Mouse (Mus musculus): ENCODE data around the gene Pipox. TPM values are rescaled to one million over a fixed set of nuclear protein-coding genes. Genes with fewer than 3 reads are reported as not detected.

The Pipox gene
- polyA plus RNA-seq (2015; fragmentation: Nextera tagmentation; extraction: Ambion mirVana): 0.66 and 1.4 TPM in 2 replicates

DNA sequence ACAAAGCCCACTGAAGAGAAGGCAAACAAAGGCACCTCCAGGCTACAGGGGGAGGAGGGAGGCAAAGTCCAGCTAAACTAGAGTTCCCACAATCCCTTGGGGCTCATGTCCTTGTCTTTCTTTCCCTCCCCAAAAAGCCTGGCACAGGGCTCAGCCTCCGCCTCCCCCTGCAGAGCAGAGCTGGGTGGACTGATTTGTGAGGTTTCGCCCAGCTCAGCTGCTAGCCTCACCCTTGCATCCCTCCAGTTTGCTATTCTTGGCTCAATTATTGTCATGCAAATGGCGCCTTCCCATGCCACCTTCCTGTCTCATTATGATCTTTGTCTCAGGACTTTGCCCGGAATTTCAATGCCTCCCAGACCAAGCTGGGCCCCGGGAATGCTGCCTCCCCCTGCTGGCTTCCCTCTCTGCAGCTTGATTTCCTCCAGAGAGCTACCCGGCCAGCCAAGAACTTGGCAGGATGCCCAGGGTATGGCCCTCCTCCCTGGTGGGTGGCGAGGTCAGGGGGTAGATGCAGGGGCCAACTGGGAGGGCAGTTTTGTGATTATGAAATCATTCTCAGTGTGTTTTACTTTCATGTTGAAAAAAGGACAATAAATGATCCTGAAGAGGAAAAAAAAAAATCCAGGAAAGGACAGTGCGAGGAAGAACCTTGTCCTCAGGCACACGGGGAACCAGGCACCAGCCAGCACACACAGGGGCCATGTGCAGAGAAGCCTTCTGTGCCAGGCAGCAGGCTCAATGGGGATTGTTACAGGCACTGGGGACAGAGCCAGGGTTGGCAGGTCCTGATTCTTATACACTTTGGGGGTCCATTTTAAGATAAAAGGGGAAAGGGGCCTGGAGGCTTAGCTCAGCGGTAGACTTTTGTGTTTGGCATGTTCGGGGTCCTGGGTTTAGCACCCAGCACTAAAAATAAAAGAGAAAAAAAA lies at the start of gene Pipox:
Gene Pipox (minus strand): TSS at position 310 of the 932 bp plus-strand sequence.
- 25% methylated on average over 11 of the region's 11 CpGs for WGBS
- H3K4me1 ChIP-seq: peaks cover 27% of the 10 kb centered on the region
- H3K36me3 ChIP-seq: no peaks in the 10 kb centered on the region
- peaks cover 49% of the 10 kb centered on the region for H3K27me3 ChIP-seq
- no peak within 1 kb of the TSS for H3K9ac ChIP-seq
- no peaks in the 10 kb centered on the region for H3K9me3 ChIP-seq
- peak; percentile 24; the same call in 1 of the 2 replicates for ATAC-seq (ENCODE audit: low FRiP score, low read depth)
- H3K4me2 ChIP-seq (replicated peaks): peak within 1 kb of the TSS; percentile 19
- H3K27ac ChIP-seq: peak within 1 kb of the TSS; percentile 39; the same call in 1 of the 2 replicates
- no peak within 1 kb of the TSS for H3K4me3 ChIP-seq

DNA sequence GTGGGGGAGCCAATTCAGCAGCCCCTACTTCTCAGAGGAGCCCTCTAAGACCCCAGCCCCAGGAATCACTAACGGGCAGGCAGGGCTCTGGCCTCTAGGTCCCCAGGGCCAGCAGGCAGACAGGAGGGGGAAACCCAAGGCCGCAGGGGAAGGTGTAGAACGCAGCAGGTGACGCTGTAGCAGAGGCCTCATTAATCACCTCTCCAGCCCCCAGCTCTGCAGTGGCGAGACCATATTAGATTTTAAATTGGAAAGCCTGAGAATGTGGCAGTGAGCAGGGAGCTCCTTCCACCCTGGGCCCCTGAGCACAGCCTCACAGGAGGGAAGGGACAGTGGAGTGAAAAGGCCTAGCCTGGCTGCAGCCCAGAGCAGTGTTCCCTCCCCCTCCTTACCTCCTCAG lies 48.3 kb upstream of the Pipox start:
- Histone ChIP-seq H3K4me2 (replicated peaks) (no peak overlapping the region), H3K27ac (no peak overlapping the region), H3K9ac (no peak overlapping the region), H3K36me3 (no peaks in the 10 kb centered on the region), H3K4me1 (peaks cover 16% of the 10 kb centered on the region), H3K9me3 (no peaks in the 10 kb centered on the region), H3K4me3 (no peak overlapping the region), H3K27me3 (peaks cover 82% of the 10 kb centered on the region)
- 10% methylated on average over 5 of the region's 5 CpGs for WGBS
- no peak for ATAC-seq (ENCODE audit: low FRiP score, low read depth)

DNA sequence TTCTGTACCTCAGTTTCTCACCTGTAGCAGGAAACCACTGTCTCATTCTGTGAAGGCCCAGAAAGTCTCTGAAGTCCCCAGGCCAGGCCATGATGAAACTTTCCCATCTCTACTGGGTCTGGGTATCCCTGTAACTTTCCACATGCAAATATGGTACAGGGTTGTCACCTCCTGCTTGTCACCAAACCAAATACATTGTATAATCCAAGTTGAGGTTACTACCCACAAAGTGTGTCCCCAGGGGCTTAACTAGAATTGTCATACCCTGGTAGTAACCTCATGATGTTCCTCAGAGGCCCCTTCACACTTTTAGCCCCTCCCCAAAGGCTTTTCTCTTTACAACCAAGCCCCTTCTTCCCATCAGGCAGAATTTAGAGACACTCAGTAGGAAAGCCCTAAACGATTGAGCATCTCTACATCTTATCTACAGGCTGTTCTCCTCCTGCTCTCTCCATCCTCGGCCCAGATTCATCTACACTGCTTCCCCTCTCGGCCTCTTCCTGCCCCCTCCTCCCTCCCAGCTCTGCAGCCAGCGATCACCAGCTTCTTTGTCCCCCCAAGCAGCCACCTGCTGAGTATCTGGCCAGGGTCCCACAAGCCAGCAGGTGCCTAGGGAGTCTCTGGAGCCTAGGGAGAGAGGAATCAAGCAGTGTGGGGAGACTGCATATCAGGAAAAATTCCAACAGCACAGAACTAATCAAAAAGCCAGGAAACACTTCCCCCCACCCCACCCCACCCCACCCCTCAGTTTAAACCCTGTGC lies 43.9 kb upstream of the Pipox start:
- ATAC-seq (ENCODE audit: low FRiP score, low read depth): no peak
- Histone ChIP-seq H3K27me3 (peaks cover 90% of the 10 kb centered on the region), H3K4me3 (no peak overlapping the region), H3K4me2 (replicated peaks) (no peak overlapping the region), H3K36me3 (no peaks in the 10 kb centered on the region), H3K9me3 (no peaks in the 10 kb centered on the region), H3K4me1 (peaks cover 12% of the 10 kb centered on the region), H3K27ac (no peak overlapping the region), H3K9ac (no peak overlapping the region)
- 21% methylated on average over 4 of the region's 4 CpGs for WGBS

DNA sequence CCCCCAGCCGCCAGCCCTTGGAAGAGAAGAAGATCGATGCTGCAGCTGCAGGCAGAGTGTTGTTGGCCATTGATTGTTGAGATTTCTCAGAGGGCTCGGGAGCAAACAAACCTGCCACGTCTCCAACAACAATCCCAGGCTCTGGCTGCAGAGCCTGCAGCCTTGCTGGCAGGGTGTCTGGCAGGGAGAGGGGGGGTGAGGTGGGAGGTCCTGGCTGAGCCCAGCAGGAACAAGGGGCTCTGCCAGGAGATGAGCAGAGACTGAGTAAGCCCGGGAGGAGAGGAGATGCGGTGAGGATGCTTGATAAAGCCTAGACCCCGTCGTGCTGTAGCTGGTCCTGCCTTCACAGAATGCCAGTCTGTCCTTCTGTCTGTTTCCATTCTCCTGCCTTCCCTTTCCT lies 43.0 kb upstream of the Pipox start:
- no peaks in the 10 kb centered on the region for H3K9me3 ChIP-seq
- ATAC-seq (ENCODE audit: low FRiP score, low read depth): no peak
- peaks cover 95% of the 10 kb centered on the region for H3K27me3 ChIP-seq
- no peak overlapping the region for H3K4me2 ChIP-seq (replicated peaks)
- H3K4me3 ChIP-seq: no peak overlapping the region
- no peak overlapping the region for H3K27ac ChIP-seq
- 12% methylated on average over 8 of the region's 8 CpGs for WGBS
- H3K9ac ChIP-seq: no peak overlapping the region
- peaks cover 6% of the 10 kb centered on the region for H3K4me1 ChIP-seq
- no peaks in the 10 kb centered on the region for H3K36me3 ChIP-seq

DNA sequence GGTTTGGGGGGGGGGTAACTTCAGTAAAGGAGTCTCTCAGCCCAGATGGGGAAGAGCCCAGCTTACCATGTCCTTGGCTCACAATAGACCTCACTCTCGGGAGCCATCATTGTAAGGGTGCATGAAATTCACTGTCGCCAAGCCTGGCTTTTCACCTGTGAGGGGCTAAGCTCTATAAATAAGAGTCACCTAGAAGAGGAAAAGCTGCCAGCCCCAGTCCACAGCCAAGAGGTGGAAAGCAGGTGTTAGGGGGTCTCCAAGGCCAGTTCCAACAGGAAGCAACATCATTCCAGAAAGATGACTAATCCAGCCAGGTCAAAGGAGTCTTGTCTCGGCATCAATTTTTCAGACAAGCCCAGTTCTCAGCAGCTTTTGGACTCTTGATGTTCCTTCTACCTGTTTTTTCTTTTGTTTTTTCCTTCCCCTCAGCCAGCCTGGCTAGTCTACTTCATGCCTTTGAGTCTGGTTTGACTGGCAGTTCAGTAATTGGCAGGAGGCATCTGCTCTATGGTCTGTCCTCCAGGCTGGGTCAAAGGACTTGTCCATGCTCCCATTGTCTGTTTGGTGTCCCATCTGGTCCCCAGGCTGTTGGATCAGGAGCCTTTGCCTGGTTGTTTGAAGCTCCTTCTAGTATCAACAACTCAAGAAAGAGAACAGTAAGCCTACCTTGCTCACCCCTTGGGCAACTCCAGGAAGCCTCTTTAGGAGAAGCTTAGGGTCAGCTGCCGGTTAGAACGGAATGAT lies 40.8 kb upstream of the Pipox start:
- no peak for ATAC-seq (ENCODE audit: low FRiP score, low read depth)
- WGBS: 63% methylated on average over 5 of the region's 5 CpGs
- H3K27me3 ChIP-seq: peaks cover 97% of the 10 kb centered on the region

DNA sequence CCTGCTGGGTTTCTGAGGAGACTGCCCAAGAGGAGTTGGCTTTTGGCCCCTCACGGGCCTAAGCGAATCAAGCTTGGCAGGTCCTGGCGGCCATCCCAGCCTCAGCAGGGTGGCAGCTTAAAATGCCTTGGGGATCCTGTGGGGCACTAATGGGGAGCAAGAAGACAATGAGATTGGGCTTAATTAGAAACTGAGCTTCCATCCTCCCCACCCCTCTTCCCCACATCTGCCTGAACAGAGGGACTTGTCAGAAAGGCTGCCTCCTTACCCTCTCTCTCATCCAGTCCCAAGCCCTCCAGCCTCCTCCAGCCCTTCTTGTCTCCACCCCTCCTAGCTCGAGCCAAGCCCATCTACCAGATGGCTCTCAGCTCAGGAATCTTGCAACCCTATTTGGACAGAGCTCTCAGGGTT lies 40.2 kb upstream of the Pipox start:
- H3K4me1 ChIP-seq: peaks cover 19% of the 10 kb centered on the region
- no peaks in the 10 kb centered on the region for H3K9me3 ChIP-seq
- no peak overlapping the region for H3K4me3 ChIP-seq
- no peaks in the 10 kb centered on the region for H3K36me3 ChIP-seq
- no peak overlapping the region for H3K4me2 ChIP-seq (replicated peaks)
- no peak overlapping the region for H3K9ac ChIP-seq
- H3K27me3 ChIP-seq: peaks cover 97% of the 10 kb centered on the region
- no peak for ATAC-seq (ENCODE audit: low FRiP score, low read depth)
- WGBS: 7% methylated on average over 4 of the region's 4 CpGs
- no peak overlapping the region for H3K27ac ChIP-seq

More for the DNA sequence above, 40.8 kb upstream of the Pipox start:
- H3K9ac ChIP-seq: no peak overlapping the region
- H3K4me1 ChIP-seq: peaks cover 19% of the 10 kb centered on the region
- no peaks in the 10 kb centered on the region for H3K9me3 ChIP-seq
- H3K36me3 ChIP-seq: no peaks in the 10 kb centered on the region
- H3K27ac ChIP-seq: no peak overlapping the region
- H3K4me3 ChIP-seq: no peak overlapping the region
- H3K4me2 ChIP-seq (replicated peaks): no peak overlapping the region

DNA sequence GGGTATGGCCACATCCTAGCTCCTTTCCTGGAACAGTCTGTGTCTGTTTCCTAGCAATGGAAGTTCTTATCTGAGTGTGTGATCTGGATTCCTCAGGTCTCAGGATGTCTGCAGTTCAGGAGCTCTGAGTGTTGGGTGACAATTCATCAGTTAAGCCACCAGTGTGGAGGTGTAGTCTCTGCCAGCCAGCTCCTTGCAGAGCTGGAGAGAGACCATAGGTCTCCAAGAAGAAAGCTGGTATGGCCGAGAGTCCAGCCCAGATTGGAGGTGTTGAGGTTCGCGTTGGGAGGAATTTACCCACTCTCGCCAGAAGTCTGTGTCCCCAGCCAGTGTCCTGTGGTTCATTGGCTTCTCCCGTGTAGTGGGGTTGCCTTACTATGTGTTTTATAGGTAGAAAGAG lies 38.7 kb upstream of the Pipox start:
- WGBS: 28% methylated on average over 5 of the region's 5 CpGs
- H3K4me3 ChIP-seq: no peak overlapping the region
- H3K36me3 ChIP-seq: no peaks in the 10 kb centered on the region
- peaks cover 94% of the 10 kb centered on the region for H3K27me3 ChIP-seq
- ATAC-seq (ENCODE audit: low FRiP score, low read depth): no peak
- peaks cover 19% of the 10 kb centered on the region for H3K4me1 ChIP-seq
- H3K27ac ChIP-seq: no peak overlapping the region
- no peaks in the 10 kb centered on the region for H3K9me3 ChIP-seq
- H3K9ac ChIP-seq: no peak overlapping the region
- no peak overlapping the region for H3K4me2 ChIP-seq (replicated peaks)

DNA sequence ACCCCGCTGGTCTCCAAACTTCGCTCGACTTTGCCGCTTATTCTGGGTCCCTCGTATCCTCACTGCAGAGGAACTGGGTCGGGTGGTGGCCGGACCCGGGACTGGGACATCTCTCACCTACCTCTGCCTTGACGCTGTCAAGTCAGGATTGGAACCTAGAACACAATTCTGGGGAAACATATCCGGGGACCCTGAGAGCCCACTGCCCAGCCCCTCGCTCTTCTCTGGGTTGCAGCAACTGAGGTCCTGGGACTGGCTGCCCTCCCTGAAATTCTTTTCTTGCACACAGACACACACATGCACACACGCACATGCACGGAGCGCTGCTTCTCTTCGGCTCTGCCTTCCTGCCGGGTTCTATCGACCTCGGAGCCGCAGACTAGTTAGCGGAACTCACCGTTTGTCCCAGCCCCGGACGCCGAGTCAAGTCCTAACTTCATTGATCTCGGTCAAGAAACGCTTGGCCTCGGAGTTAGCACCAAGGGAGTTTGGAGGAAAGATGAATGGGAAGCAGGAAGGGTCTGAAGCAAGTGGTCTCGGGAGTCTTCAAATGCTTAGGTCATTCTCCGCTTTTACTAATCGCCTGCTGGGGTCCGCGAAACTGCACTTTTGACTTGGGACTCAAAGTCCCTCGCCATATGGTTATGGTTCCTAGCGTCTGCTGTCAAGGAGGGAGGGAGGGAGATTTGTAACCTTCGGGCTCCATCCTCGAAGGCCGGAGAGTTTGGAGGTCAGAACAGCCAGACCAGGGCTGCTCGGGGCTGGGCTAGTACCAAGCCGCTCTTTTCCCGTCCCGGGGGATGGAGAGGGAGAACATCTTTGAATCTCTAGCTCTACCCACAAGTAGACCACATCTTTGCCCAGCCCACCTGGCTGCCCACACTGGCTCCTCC lies 37.9 kb upstream of the Pipox start:
- Histone ChIP-seq H3K4me2 (replicated peaks) (peak overlapping the region; percentile 91), H3K27me3 (peaks cover 90% of the 10 kb centered on the region), H3K9me3 (no peaks in the 10 kb centered on the region), H3K9ac (no peak overlapping the region), H3K27ac (no peak overlapping the region), H3K36me3 (no peaks in the 10 kb centered on the region), H3K4me1 (peaks cover 21% of the 10 kb centered on the region), H3K4me3 (peak overlapping the region; percentile 53)
- ATAC-seq (ENCODE audit: low FRiP score, low read depth): no peak
- WGBS: 1% methylated on average over 41 of the region's 41 CpGs

DNA sequence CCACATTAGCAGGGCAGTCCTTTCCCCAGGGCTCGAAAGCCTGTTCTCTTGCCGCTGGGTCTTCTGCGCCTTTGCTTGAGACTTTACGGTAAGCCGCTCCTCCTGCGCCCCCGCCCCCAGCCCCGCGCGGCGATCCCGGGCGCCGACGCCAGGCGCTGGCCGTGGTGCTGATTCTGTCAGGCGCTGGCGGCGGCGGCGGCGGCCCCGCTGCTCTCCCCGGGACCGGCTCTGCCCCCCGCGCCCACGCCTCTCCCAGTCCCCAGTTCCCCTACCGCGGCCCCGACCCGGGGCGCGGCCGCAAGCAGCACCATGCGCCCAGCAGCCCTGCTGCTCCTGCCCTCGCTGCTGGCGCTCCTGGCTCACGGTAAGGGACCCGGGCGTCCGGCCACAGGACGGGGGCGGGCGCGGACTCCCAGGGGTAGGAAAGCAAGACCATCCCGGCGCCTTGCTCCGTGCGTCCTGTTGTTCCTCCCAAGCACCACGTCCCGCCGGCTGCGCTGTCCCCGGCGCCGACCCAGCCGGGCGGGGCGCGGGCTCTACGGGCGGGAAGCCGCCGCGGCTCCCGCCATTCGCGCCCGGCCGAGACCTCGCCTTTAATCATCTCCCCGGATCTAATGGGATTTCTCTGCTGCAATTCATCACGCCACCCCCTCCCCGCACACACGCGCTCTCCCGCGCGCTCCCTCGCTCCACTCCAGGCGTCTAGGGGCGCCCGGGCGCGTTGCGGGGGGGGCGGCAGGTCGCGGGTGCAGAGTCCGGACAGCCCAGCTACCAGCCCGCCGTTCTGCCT lies 37.0 kb upstream of the Pipox start, which contains the start of gene Sez6:
Gene Sez6 (plus strand): TSS at position 50 of the 790 bp plus-strand sequence.
- 2% methylated on average over 88 of the region's 94 CpGs for WGBS
- H3K27me3 ChIP-seq: peaks cover 90% of the 10 kb centered on the region
- H3K9ac ChIP-seq: no peak within 1 kb of the TSS
- H3K36me3 ChIP-seq: no peaks in the 10 kb centered on the region
- peaks cover 28% of the 10 kb centered on the region for H3K4me1 ChIP-seq
- peak; percentile 77 for ATAC-seq (ENCODE audit: low FRiP score, low read depth)
- H3K4me2 ChIP-seq (replicated peaks): peak within 1 kb of the TSS; percentile 91
- H3K4me3 ChIP-seq: peak within 1 kb of the TSS; percentile 53
- H3K27ac ChIP-seq: no peak within 1 kb of the TSS
- H3K9me3 ChIP-seq: no peaks in the 10 kb centered on the region

DNA sequence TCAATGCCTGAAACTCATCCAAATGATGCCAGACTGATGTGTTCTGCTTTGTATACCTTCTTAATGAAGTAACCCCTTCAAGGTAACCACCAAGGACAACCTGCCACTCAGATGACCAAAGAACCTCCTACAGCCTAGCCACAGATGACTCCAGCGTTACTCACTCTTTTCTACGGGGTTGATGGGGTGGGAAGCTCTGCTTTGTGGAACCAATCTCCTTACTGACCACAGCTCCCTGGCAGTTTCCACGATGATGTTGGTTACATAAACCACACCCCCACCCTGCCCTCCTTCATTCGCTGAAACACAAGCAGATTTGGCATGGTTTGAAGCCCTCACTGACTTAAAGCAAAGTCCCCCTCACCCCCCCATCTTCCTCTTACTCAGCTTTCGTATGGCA lies 33.9 kb upstream of the Pipox start:
- Histone ChIP-seq H3K27me3 (peaks cover 61% of the 10 kb centered on the region), H3K36me3 (no peaks in the 10 kb centered on the region), H3K4me1 (peaks cover 36% of the 10 kb centered on the region), H3K27ac (no peak overlapping the region), H3K4me2 (replicated peaks) (no peak overlapping the region), H3K9me3 (no peaks in the 10 kb centered on the region), H3K4me3 (no peak overlapping the region), H3K9ac (no peak overlapping the region)
- no peak for ATAC-seq (ENCODE audit: low FRiP score, low read depth)
- WGBS: 61% methylated on average over 5 of the region's 5 CpGs
